Mouse (Mus musculus) bone marrow macrophage, adult 2 months (primary cell): ENCODE data around the gene Slc12a3.

Source experiments
- CTCF ChIP-seq: IDR thresholded peaks from 2 replicates; pipeline ENCODE4 v1.5.1; 2012; ENCODE audit warnings: low read depth, mild to moderate bottlenecking, low read length, moderate library complexity
- POLR2A ChIP-seq: IDR thresholded peaks from 2 replicates; pipeline ENCODE4 v1.6.1; 2012; ENCODE audit warnings: mild to moderate bottlenecking, low read depth, low read length, borderline replicate concordance

- TF ChIP-seq CTCF, result no peak
- TF ChIP-seq POLR2A, result no peak
These were observed 8.6 kb downstream of the Slc12a3 start for GRCm38 (mm10) chr8:94337559-94337958.
